Mouse (Mus musculus) R1 (cell line): ENCODE results near the gene Gys1.
"Not testable (repeated sequence)": the region's sequence is repeated elsewhere in the genome, so short reads cannot be mapped to it uniquely, and the experiment has no call there.

Experiments
- DNase-seq: peaks from one replicate; pipeline ENCODE4 v3.0.0-alpha.2; 2018; ENCODE audit warnings: low read depth, low spot score

Gene Gys1

DNA sequence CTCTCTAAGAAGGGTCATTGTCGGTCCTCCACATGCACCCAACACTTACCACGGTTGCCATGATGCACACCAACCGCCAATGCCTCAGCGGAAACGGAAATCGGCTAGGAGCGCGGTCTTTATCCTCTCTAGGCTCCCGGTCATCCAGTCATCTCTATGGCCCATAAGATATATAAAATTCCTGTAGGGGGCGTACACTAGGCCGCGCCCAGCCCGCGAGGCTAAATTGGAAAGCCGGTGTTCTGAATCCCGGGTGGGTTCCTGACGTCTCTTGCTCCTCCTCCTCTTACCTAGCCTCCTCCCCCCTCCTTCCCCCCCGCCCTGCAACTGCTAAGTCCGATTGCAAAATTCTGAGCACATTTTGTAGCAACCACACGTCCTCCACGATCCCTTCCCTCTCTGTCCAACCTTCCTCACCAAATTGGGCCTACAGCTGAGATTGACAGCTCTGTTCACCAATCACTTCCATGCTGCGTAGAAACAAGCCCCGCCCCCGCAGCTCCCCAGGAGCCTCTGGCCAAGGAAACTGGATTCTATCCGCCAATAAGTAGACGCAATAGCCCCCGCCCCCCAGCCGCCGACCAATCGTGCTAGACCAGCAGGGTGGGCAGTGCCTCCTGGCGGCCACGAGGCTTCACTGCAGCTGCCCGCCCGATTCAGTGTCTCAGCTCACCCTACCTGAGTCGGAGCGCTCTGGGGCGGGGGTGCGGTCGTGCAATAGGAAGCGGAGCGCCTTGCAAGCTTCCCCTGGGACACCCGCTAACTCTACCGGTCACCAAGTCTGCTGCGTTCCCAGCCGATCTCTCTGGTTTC, at the start of gene Gys1:
Gene Gys1 (plus strand): TSS at position 642 of the 813 bp plus-strand sequence.
- DNase-seq: peak; percentile 100

DNA sequence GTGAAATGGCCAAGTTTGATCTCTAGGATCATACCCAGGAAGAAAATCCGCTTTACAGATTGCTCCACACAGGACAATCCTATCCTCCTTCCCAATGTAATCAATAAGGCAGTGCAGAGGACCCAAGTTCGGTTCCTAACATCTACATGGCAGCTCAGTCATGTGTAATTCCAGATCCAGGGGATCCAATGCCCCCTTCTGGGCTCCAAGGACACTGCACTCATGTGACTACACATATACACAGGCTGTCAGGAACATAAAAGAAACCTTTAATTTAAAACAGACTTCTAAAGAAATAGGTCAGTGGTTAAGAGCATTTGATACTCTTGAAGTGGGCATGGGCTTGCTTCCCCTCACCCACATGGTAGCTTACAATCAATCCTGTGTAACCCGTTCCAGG, 48.6 kb upstream of the Gys1 start:
- peak; percentile 66 for DNase-seq

DNA sequence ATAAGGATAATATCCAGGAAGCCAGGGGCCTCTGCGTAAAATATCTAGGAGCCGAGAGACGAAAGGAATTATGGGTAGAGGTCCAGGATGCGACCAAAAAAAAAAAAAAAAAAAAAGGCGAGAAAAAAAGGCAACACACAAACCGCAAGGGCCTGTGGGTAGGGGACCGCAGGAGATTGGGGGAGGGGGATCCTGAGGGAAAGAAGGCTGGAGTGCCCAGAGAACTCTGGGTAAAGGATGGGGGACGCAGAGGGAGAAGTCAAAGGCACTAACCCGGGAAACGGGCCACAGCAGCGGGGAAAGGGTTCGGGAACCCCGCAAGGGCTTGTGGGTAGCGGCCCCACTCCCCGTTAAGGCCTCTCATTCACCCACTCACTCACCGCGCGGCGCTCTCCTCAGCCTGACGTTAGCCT, 39.5 kb upstream of the Gys1 start:
- peak; percentile 94 for DNase-seq

DNA sequence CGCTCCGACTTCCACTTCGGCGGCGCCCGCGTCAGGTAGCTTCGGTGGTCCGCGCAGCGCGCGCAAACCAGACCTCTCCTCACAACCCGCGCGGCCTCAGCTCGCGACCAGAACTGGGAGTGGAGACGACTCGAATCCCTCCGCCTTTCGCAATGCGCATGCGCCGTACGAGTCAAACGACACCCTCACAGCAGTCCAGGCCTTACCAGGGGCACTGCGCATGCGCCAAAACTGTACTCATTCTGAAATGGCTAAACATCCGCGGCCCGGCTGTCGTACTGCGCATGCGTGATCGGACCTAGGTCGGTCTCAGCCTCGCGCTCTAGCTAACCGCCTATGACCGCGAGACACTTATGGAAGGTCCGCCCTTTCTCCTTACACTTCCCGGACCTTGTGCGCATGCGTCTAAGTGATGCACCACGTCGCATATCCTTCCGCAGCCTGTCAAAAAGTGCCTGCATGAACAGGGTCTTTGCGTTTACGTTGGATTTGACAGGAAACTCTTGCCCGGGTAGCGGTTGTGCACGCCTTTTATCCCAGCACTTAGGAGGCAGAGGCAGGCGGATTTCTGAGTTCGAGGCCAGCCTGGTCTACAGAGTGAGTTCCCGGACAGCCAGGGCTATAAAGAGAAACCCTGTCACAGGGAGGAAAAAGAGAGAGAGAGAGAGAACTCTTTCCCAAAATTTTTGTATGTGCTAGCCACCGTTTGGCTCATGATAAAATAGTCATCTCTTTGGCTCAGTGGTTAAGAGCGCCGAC, 38.9 kb upstream of the Gys1 start, which contains the start of gene Snrnp70:
Gene Snrnp70 (minus strand): TSS at position 165 of the 759 bp plus-strand sequence.
- DNase-seq: peak; percentile 100

DNA sequence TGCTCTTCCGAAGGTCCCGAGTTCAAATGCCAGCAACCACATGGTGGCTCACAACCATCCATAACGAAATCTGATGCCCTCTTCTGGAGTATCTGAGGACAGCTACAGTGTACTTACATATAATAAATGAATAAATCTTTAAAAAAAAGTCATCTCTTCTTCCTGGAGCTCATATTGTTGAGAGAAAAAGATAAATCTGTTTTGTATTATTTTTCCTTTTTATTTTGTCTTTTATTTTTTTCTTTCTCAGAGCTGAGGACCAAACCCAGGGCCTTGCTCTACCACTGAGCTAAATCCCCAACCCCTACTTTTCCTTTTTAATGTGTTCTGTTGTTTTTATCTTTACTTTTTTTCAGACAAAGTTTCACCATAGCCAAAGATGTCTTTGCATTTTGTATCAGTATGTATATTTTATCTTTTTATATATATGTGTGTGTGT, 38.3 kb upstream of the Gys1 start:
- not testable (repeated sequence) for DNase-seq

DNA sequence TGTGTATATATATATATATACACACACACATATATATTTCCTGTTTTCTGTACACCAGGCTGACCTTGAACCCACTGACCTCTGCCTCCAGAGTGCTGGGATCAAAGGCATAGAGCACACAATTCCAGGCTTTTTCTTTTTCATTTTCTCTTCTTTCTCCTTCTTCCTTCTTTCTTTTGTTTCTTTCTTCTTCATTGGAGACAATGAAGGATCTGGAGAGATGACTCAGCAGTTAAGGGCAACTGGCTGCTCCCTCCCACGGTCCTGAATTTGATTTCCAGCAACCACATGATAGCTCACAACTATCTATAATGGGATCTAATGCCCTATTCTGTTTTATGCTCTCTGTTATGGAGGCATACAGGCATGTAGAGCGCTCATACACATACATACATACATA, 37.9 kb upstream of the Gys1 start:
- no peak for DNase-seq

DNA sequence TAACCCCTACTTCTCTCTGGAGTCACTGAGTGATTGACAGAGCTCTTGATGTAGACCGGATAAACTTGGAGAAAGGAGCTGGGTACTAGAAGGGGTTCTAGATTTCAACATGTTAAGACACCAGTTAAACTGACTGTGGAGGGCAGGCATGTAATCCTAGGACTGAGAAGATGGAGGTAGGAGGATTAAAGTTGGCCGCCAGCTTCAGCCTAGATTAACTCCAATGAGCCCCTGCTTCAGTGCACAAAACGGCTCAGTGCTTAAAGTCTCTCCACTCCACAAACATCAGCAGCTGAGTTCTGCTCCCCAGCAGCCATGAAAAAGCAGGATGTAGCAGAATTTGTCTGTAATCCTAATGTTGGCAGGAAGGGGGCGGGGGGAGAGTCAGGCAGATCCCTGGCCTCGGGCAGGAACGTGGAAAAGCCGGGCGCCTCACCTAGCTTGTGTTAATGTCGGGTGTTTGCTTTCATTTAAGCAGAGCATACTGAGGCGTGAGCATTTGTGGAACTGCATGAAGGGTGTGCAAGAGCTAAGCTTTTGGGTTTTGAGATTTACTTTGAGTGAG, 33.0 kb upstream of the Gys1 start:
- peak; percentile 73 for DNase-seq

DNA sequence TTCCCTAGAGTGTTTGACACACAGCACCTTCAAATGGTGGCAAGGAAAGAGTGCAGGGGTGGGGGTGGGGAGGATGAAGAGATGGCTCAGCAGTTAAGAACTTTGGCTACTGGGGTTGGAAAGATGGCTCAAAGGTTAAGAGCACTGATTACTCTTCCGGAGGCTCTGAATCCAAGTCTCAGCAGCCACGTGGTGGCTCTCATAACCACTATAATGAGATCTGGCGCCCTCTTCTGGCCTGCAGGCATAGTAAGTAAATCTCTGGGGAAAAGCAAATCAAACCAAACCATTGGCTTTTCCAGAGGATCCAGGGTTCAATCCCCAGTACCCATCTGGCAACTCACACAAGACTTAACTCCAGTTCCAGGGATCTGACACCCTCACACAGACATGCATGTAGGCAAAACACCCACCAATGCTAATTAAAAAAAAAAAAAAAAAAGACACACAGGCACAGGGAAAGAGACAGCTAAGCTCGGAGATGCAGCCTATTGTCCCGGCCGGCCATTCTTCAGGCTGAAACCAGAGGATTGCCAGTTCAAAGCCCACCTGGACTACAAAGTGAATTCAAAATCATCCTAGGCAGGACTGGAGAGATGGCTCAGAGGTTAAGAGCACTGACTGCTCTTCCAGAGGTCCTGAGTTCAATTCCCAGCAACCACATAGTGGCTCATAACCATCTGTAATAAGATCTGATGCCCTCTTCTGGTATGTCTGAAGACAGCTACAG, 30.9 kb upstream of the Gys1 start:
- DNase-seq: peak; percentile 89

DNA sequence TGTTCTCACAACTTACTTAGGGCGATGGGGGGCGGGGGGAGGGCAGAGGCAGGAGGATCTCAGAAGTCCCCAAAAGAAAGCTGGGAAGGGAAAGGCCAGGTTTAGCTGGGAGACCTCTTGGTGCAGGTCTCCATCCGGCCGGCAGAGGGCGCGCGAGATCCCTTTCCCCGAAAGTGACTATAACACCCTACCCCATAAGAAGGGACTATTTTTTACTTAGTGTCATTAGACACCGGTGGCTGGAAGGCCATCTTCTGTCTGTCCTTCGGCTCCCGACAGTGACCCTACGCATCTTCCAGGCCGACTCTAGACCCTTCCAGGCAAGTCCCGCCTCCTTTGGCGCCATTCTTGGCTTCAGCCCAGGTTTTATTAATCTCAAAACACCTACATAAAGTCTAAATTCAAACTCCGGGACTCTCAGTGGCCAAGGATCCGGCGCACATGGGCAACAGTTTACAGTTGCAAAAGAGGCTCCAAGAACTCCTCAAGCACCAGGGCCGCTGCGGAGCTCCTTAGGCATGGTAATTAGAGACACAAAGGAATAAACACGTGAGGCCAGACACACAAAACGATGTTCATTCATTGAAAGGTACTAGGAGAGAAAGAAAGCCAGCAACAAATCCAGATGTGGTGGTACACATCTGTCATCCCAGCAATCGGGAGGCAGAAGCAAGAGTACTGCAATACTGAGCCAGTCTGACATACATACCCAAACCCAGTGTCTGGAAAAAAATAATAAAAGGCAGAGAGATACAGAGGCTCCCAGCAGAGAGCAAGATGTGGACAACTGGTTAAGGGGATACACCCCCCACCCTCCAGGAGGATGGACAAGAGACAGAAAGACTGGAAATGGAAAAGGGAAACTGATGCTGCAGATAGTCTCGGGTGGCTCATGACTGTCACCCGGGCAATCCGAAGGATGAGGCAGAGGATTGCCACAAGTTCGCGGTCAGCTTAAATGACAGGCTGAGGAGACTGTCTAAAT, 29.3 kb upstream of the Gys1 start, which contains the start of gene Kcna7:
Gene Kcna7 (plus strand): TSS at position 563 of the 985 bp plus-strand sequence.
- peak; percentile 76 for DNase-seq

DNA sequence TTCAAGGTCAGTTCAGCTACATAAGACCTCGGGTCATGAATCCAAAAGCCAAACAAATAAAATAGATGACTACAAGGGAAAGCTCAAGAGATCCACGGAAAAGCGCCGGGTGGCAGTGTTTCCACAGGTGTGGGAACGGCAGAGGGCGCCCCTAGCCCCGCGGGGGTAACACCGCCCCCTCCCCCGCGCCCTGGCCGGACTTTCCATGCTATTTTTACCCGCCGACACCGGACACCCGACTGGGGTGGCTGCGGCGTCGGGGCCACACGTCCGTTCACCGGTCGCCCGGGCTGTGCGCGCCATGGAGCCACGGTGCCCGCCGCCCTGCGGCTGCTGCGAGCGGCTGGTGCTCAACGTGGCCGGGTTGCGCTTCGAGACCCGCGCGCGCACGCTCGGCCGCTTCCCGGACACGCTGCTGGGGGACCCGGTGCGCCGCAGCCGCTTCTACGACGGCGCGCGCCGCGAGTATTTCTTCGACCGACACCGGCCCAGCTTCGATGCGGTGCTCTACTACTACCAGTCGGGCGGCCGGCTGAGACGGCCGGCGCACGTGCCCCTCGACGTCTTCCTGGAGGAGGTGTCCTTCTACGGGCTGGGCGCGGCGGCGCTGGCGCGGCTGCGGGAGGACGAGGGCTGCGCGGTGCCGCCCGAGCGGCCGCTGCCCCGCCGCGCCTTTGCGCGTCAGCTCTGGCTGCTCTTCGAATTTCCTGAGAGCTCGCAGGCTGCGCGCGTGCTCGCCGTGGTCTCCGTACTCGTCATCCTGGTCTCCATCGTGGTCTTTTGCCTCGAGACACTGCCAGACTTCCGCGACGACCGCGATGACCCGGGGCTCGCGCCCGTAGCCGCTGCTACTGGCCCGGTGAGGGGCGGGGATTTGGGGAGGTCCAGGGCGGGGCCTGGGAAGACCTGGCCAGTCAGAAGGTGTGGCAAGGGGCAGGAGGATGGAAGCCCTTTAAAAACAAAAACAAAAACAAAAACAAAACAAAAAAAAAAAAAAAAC, 28.2 kb upstream of the Gys1 start:
- DNase-seq: peak; percentile 37

DNA sequence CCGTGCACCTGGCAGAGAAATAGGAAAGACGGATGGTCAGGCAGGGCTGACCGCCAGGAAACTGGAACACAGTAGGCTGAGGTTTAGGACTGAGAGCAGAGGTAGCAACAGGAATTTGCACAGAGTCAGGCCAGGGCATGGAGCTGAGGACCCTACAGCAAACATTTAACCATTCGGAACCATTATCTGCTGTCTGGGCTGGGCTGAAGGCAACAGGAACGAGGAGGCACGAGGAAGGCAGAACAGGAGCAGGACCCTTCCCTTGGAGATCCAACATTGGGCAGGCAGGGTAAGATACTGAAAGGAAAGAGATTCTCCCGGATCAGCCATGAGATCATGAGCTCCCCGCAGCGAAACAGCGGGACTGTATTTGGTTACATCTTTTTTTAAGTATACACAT, 26.8 kb upstream of the Gys1 start:
- DNase-seq: no peak

DNA sequence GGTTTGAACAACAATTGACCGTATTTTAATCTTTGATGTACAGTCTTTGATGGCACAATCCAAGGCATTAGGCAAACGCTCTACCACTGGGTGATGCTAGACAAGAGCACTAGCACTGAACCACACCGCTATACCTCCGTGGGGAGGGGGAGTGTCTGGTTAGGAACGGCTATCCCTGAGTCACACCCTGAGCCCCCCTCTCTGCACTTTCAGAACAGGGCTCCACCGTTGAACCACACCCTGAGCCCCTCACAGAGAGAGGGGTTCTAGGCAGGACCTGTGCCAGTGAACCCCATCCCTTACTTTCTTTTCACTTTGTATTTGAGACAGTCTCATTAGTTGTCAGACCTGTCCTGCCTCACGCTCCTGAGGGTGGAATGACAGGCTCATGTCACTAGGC, 26.3 kb upstream of the Gys1 start:
- no peak for DNase-seq

DNA sequence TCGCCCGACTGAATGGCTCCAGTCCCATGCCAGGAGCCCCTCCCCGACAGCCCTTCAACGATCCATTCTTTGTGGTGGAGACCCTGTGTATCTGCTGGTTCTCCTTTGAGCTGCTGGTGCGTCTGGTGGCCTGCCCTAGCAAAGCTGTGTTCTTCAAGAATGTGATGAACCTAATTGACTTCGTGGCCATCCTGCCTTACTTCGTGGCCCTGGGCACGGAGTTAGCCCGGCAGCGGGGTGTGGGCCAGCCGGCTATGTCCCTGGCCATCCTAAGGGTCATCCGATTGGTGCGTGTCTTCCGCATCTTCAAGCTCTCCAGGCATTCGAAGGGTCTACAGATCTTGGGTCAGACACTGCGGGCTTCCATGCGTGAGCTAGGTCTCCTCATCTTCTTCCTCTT, 25.7 kb upstream of the Gys1 start:
- no peak for DNase-seq

DNA sequence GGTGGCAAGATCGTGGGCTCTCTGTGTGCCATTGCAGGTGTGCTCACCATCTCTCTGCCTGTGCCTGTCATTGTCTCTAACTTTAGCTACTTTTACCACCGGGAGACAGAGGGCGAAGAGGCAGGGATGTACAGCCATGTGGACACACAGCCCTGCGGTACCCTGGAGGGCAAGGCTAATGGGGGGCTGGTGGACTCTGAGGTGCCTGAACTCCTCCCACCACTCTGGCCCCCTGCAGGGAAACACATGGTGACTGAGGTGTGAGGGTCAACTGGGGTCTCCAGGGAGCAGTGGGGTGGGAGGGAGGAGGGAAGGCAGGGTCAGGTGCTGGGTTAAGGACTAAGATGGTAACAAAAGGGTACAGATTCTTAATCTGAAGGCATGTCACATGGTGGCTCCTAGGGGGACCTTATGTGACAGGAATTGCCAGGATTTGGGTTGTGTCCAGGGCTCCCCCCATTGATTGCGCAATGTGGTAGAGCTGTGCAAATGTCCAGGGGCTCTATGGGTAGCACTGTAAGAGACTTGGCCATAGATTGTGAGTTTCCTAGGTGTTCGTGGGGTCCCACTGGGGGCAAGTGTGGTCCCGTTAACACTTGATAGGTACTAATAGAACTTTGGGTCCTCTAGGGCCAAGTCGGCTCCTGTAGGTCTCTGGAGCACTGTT, 25.0 kb upstream of the Gys1 start:
- DNase-seq: no peak

DNA sequence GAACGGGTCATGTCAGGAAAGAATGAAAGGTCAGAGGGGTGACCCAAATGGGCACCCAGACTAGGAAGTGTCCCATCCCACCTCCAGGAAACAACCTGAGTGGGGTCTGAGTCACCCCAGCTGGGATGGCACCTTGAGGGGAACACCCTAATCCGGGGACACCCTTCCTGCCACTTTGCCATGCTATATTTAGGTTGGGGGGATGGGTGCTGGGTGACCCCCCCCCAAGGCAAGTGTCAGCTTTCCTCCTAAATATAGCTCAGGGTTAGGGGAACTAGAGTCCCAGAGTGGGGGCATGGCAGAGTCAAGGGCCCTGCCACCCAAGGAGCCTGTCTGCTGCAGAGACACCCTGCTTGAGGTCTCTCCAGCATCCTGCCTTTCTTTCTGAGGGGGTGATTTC, 22.2 kb upstream of the Gys1 start:
- DNase-seq: no peak

DNA sequence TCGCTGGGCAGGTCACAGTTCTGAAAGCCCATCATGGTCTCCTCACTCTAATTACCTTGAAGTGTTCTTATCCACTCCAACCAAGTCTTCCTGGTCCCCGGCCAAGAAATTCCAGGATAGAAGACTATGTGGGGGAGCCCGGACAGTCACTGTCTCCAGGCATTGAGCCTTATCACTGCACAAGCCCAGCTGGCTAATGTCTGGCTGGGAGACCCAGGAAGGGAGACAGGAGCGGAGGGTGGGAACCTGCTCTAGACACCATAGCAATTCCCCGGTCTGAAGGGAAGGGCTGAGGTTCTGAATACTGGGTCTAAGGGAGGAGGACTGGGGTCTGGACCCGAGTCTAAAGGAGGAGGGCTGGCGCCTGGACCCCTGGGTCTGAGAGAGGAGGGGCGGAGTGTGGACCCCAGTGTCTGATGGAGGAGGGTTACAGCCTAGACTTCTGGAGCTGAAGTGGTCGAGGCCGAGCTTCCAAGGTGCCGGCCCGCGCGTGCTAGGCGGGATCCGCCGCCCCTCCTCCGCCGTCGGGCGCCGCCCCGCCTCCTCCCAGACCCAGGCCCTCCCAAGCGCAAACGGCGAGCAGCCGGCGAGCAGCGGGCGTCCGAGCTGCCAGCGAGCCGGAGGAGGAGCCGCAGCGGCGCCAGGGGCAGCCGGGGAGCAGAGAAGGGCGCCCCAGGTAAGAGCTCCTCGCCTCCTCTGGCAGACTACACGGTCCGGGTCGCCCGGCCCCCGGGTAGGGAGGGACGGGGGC, 21.4 kb upstream of the Gys1 start, which contains the start of gene Ntf5:
Gene Ntf5 (plus strand): TSS at position 583 of the 751 bp plus-strand sequence.
- peak; percentile 69 for DNase-seq

DNA sequence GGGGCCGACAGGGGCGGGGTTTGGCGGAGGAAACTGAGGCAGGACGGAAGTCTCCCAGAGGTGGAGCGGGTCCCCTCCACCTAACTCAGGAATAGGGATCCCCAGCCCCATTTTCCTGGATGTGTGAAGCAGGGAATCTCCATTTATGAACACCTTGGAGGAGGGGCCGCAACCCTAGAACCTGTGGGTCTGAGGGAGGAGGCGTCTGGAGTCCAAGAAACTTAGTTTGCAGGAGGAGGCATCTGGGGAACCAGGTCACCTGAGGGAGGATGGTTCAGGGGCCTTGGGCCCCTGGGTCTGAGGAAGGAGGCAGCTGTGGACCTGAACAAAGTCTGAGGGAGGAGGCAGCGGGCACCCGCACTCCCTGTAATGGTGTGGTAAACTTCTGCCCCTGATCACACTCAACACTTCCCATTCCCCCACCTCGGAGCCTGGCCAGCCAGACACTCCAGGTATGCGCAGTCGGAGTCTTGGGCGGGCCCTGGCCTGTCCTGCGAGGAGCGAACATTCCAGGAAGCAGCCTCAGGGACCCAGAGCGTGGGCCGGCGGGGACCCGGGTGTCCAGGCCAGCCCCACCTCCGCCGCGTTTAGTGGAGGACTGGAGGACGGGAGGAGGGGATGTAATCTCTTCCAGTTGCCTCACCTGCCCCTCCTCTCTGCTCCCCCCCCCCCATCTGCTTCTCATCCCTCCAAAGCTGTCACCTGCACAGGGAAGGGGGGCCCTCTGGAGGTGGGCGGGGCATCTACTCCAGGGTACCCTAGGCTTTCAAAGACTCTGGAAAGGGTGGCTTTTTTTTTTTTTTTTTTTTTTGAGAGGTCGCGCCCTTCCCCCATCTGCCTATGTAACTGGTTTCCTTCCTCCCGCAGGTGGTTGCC, 20.5 kb upstream of the Gys1 start:
- DNase-seq: no peak
